Mouse (Mus musculus): ENCODE measurements at regions not wholly inside any gene's neighbourhood (a gene's known extent, or its start where the extent isn't known, plus 50 kb on each side); places are given as distances from the start of the nearest gene placed in this dataset.

DNA sequence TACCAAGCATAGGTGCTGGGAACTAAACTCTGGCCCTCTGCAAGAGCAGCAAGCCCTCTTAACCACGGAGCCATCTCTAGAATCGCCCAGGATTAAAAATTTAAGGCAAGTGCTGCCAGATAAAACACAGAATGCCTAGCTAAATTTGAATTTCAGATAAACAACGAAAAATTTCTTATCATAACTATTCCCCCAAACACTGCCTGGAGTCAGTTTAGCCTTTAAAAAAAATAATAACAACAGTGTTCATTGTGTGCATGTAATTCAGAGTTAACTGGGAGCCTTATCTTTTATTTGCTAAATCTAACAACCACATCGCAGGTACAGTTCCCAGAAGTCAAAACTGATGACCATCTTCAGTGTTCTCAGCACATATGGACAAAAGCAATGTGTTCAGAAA lies 132.1 kb downstream of the Zfp36l1 start:
- H3K36me3 ChIP-seq (ENCODE audit: control insufficient read depth, insufficient read depth, low read length) = no peaks in the 10 kb centered on the region
- ATAC-seq (ENCODE audit: low FRiP score, low TSS enrichment) = no peak
- 54% methylated on average over 4 of the region's 4 CpGs for WGBS
- no peaks in the 10 kb centered on the region for H3K27me3 ChIP-seq (ENCODE audit: control insufficient read depth, insufficient read depth, low read length)
- H3K4me1 ChIP-seq (replicated peaks; ENCODE audit: control insufficient read depth, insufficient read depth) = no peaks in the 10 kb centered on the region
- H3K4me3 ChIP-seq (ENCODE audit: low read depth, low read length) = no peak overlapping the region
- H3K9me3 ChIP-seq (ENCODE audit: control insufficient read depth, low read length) = no peaks in the 10 kb centered on the region
- H3K9ac ChIP-seq (ENCODE audit: low read length) = no peak overlapping the region
- no peak for TF ChIP-seq CTCF (IDR thresholded peaks at IDR 0.05; ENCODE audit: low read depth)
- TF ChIP-seq EP300 (optimal IDR thresholded peaks at IDR 0.05) = no peak
- no peak overlapping the region for H3K27ac ChIP-seq (replicated peaks)
- no peak for DNase-seq (ENCODE audit: low spot score)
- no peak overlapping the region for H3K4me2 ChIP-seq (replicated peaks; ENCODE audit: low read depth)

DNA sequence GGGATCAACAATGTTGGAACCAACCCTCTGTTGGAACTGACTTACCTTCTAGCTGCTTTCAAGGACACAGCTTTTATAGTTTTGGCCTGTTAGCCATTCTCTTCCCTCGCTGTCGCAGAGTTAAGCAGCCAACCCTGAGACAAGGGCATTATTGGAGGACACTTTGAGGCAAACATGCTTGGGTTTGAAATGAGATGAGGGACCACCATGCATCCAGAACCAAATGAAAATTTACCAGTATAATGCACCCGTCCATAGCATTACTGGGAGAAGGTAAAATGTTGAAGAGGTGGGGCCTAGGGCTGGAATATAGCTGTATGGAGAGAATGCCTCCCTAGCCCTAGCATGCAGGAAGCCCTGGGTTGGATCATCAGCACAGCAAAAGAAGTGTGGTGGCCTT lies 135.7 kb downstream of the Zfp36l1 start:
- no peak overlapping the region for H3K27ac ChIP-seq (replicated peaks)
- over 99% methylated on average over 3 of the region's 3 CpGs for WGBS
- H3K36me3 ChIP-seq (ENCODE audit: control insufficient read depth, insufficient read depth, low read length) = no peaks in the 10 kb centered on the region
- H3K9ac ChIP-seq (ENCODE audit: low read length) = no peak overlapping the region
- ATAC-seq (ENCODE audit: low FRiP score, low TSS enrichment) (no peak), DNase-seq (ENCODE audit: low spot score) (no peak)
- no peak for TF ChIP-seq CTCF (IDR thresholded peaks at IDR 0.05; ENCODE audit: low read depth)
- no peak for TF ChIP-seq EP300 (optimal IDR thresholded peaks at IDR 0.05)
- H3K4me1 ChIP-seq (replicated peaks; ENCODE audit: control insufficient read depth, insufficient read depth) = peaks cover 6% of the 10 kb centered on the region; the same call in 1 of the 2 replicates
- H3K4me3 ChIP-seq (ENCODE audit: low read depth, low read length) = no peak overlapping the region
- H3K4me2 ChIP-seq (replicated peaks; ENCODE audit: low read depth) = no peak overlapping the region
- H3K27me3 ChIP-seq (ENCODE audit: control insufficient read depth, insufficient read depth, low read length) = no peaks in the 10 kb centered on the region
- H3K9me3 ChIP-seq (ENCODE audit: control insufficient read depth, low read length) = no peaks in the 10 kb centered on the region

GRCm38 (mm10) chr12:79975466-79976239 lies 137.2 kb downstream of the Zfp36l1 start:
- TF ChIP-seq CTCF (IDR thresholded peaks at IDR 0.05; ENCODE audit: low read depth) (no peak), EP300 (optimal IDR thresholded peaks at IDR 0.05) (no peak)
- no peaks in the 10 kb centered on the region for H3K27me3 ChIP-seq (ENCODE audit: control insufficient read depth, insufficient read depth, low read length)
- H3K9me3 ChIP-seq (ENCODE audit: control insufficient read depth, low read length) = no peaks in the 10 kb centered on the region
- peaks cover 6% of the 10 kb centered on the region; the same call in 1 of the 2 replicates for H3K4me1 ChIP-seq (replicated peaks; ENCODE audit: control insufficient read depth, insufficient read depth)
- DNase-seq (ENCODE audit: low spot score) (no peak), ATAC-seq (ENCODE audit: low FRiP score, low TSS enrichment) (peak; percentile 60; the same call in 1 of the 2 replicates)
- WGBS = 44% methylated on average over 9 of the region's 9 CpGs
- no peaks in the 10 kb centered on the region for H3K36me3 ChIP-seq (ENCODE audit: control insufficient read depth, insufficient read depth, low read length)
- no peak overlapping the region for H3K4me2 ChIP-seq (replicated peaks; ENCODE audit: low read depth)
- no peak overlapping the region for H3K4me3 ChIP-seq (ENCODE audit: low read depth, low read length)
- peak overlapping the region; percentile 86 for H3K27ac ChIP-seq (replicated peaks)
- 0 out of 2 replicates have a peak overlapping the region, but pooled peaks have one; percentile 41 for H3K9ac ChIP-seq (ENCODE audit: low read length)

GRCm38 (mm10) chr12:79975050-79975449 lies 137.8 kb downstream of the Zfp36l1 start:
- Histone ChIP-seq H3K9ac (ENCODE audit: low read length) (0 out of 2 replicates have a peak overlapping the region, but pooled peaks have one; percentile 41), H3K27me3 (ENCODE audit: control insufficient read depth, insufficient read depth, low read length) (no peaks in the 10 kb centered on the region), H3K27ac (replicated peaks) (peak overlapping the region; percentile 86), H3K4me3 (ENCODE audit: low read depth, low read length) (no peak overlapping the region), H3K4me2 (replicated peaks; ENCODE audit: low read depth) (no peak overlapping the region), H3K36me3 (ENCODE audit: control insufficient read depth, insufficient read depth, low read length) (no peaks in the 10 kb centered on the region), H3K9me3 (ENCODE audit: control insufficient read depth, low read length) (no peaks in the 10 kb centered on the region), H3K4me1 (replicated peaks; ENCODE audit: control insufficient read depth, insufficient read depth) (peaks cover 11% of the 10 kb centered on the region; the same call in 1 of the 2 replicates)
- DNase-seq (ENCODE audit: low spot score) = no peak
- ATAC-seq (ENCODE audit: low FRiP score, low TSS enrichment) = no peak
- no peak for TF ChIP-seq EP300 (optimal IDR thresholded peaks at IDR 0.05)
- TF ChIP-seq CTCF (IDR thresholded peaks at IDR 0.05; ENCODE audit: low read depth) = no peak
- 53% methylated on average over 6 of the region's 6 CpGs for WGBS

DNA sequence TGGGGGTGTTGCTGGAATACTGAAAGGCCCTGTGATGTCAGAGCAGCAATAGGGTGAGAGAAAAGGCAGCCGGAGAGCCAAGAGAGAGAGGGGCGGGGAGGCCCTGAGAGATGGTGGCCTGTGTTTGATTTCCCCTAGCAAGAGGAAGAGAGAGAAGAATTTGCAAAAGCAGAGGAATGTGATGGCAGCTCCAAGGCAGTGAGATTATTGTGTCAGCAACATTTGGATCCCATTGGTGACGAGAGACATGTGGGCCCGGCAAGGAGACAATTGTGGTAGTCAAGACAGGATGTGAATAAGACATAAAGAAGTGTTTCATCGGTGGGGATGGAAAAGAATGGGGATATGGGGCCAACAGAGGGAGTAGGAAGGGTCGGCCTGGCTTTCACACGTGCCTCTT lies 138.3 kb downstream of the Zfp36l1 start:
- Histone ChIP-seq H3K27me3 (ENCODE audit: control insufficient read depth, insufficient read depth, low read length) (no peaks in the 10 kb centered on the region), H3K9me3 (ENCODE audit: control insufficient read depth, low read length) (no peaks in the 10 kb centered on the region), H3K36me3 (ENCODE audit: control insufficient read depth, insufficient read depth, low read length) (no peaks in the 10 kb centered on the region), H3K4me2 (replicated peaks; ENCODE audit: low read depth) (no peak overlapping the region), H3K27ac (replicated peaks) (peak overlapping the region; percentile 86), H3K9ac (ENCODE audit: low read length) (no peak overlapping the region), H3K4me3 (ENCODE audit: low read depth, low read length) (no peak overlapping the region), H3K4me1 (replicated peaks; ENCODE audit: control insufficient read depth, insufficient read depth) (peaks cover 11% of the 10 kb centered on the region; the same call in 1 of the 2 replicates)
- ATAC-seq (ENCODE audit: low FRiP score, low TSS enrichment) (peak; percentile 17; the same call in 1 of the 2 replicates), DNase-seq (ENCODE audit: low spot score) (no peak)
- TF ChIP-seq EP300 (optimal IDR thresholded peaks at IDR 0.05) = no peak
- peak; percentile 7; the same call in 1 of the 2 replicates for TF ChIP-seq CTCF (IDR thresholded peaks at IDR 0.05; ENCODE audit: low read depth)
- 40% methylated on average over 7 of the region's 7 CpGs for WGBS

Data from stomach, postnatal 0 days (tissue).